Mouse (Mus musculus) neural tube, embryonic 13.5 days (tissue): ENCODE measurements at regions not wholly inside any gene's neighbourhood (a gene's known extent, or its start where the extent isn't known, plus 50 kb on each side); places are given as distances from the start of the nearest gene placed in this dataset.

ENCODE experiments used
- ATAC-seq: fragments of 200-750 bp; cut with Nextera tagmentation; 2 replicates; pipeline ENCODE4 v1.8.0; 2017; ENCODE audit warnings: low read depth, mild to moderate bottlenecking, moderate TSS enrichment, moderate library complexity
- H3K27ac ChIP-seq: fragments of 300-500 bp; sonication (generic); replicated peaks from 2 replicates; pipeline ENCODE4 v1.5.1; 2015; ENCODE audit warnings: moderate library complexity, mild to moderate bottlenecking, inconsistent platforms
- H3K27me3 ChIP-seq: fragments of 300-500 bp; sonication (generic); 2 replicates; pipeline ENCODE4 v1.6.1; 2015; ENCODE audit warnings: mild to moderate bottlenecking, inconsistent platforms
- H3K36me3 ChIP-seq: fragments of 300-500 bp; sonication (generic); 2 replicates; pipeline ENCODE4 v1.6.1; 2015; ENCODE audit warnings: mild to moderate bottlenecking, inconsistent platforms
- H3K4me1 ChIP-seq: fragments of 300-500 bp; sonication (generic); replicated peaks from 2 replicates; pipeline ENCODE4 v1.6.1; 2015; ENCODE audit warnings: inconsistent platforms
- H3K4me2 ChIP-seq: fragments of 300-500 bp; sonication (generic); 2 replicates; pipeline ENCODE4 v1.6.1; 2015; ENCODE audit warnings: inconsistent platforms, mild to moderate bottlenecking, moderate library complexity
- H3K4me3 ChIP-seq: fragments of 300-500 bp; sonication (generic); 2 replicates; pipeline ENCODE4 v1.5.1; 2015; ENCODE audit warnings: mild to moderate bottlenecking, inconsistent platforms
- H3K9ac ChIP-seq: fragments of 300-500 bp; sonication (generic); 2 replicates; pipeline ENCODE4 v1.6.1; 2015; ENCODE audit warnings: moderate library complexity, mild to moderate bottlenecking, inconsistent platforms
- H3K9me3 ChIP-seq: fragments of 300-500 bp; sonication (generic); 2 replicates; pipeline ENCODE4 v1.6.1; 2016; ENCODE audit warnings: inconsistent platforms
- WGBS: fragments of 180-500 bp; shearing (Covaris S2); methylation state at CpG from one replicate; pipeline ENCODE4 v1.1.7; 2015; 5-methylcytosine and 5-hydroxymethylcytosine counted together

GRCm38 (mm10) chr9:23591906-23592305 lies 369.0 kb downstream of the Bmper start:
- Histone ChIP-seq H3K27me3 (no peaks in the 10 kb centered on the region), H3K4me2 (no peak overlapping the region), H3K36me3 (no peaks in the 10 kb centered on the region), H3K9ac (no peak overlapping the region), H3K27ac (no peak overlapping the region), H3K4me1 (no peaks in the 10 kb centered on the region), H3K9me3 (no peaks in the 10 kb centered on the region), H3K4me3 (no peak overlapping the region)
- ATAC-seq = no peak

GRCm38 (mm10) chr9:23600623-23601022 lies 377.7 kb downstream of the Bmper start:
- H3K36me3 ChIP-seq = no peaks in the 10 kb centered on the region
- ATAC-seq = no peak
- no peaks in the 10 kb centered on the region for H3K27me3 ChIP-seq
- no peaks in the 10 kb centered on the region for H3K4me1 ChIP-seq
- no peak overlapping the region for H3K9ac ChIP-seq
- H3K4me2 ChIP-seq = no peak overlapping the region
- H3K27ac ChIP-seq = no peak overlapping the region
- H3K4me3 ChIP-seq = no peak overlapping the region
- no peaks in the 10 kb centered on the region for H3K9me3 ChIP-seq
- 94% methylated on average over 2 of the region's 2 CpGs for WGBS
